Mouse (Mus musculus): ENCODE data around the gene Lama4. TPM values are rescaled to one million over a fixed set of nuclear protein-coding genes. Genes with fewer than 3 reads are reported as not detected.

Lama4 gene
- total RNA-seq, 1 experiment from 2014 or later = 86.5 TPM

DNA sequence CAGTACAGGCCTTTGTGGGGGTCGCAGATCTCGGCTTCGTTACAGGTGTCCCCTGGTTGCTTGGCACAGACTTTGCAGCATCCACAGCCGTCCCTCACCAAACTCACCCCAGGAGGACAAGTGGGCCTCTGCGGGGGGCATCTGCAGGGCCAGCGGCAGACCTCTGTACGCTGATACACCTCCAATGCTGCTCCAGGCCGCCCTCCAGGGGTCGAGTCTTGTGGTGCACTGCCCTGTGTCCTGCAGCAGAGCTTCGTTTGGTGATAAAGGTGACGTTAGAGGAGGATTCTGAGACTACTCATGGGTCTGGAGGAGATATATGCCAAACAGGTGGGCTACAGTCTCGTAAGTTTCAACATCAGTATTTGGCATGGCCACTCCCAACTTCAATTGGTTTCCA lies 193.0 kb downstream of the Lama4 start:
- no peak for DNase-seq

Other genes with a start within 250 kb of the Lama4 start
- gene Rfpl4b, start 143.7 kb upstream of the Lama4 start, total RNA-seq (2021) = not detected in 2 replicates
- 0.67 and 3.7 TPM in 2 replicates for gene Fam229b, start 168.4 kb downstream of the Lama4 start, total RNA-seq (2021)
- 1.8 and 3.1 TPM in 2 replicates for gene Tube1, start 168.5 kb downstream of the Lama4 start, total RNA-seq (2021)
- gene Ccn6, start 198.3 kb downstream of the Lama4 start, total RNA-seq (2021) = 0.82 TPM in 1 of 2 replicates, not detected in the other